Mouse (Mus musculus) cortical plate, adult 2 months (tissue): ENCODE results near the gene Ccdc51.

ENCODE experiments used
- CTCF ChIP-seq: fragments of 200-500 bp; IDR thresholded peaks from 2 replicates; pipeline ENCODE4 v1.5.1; 2011; ENCODE audit warnings: mild to moderate bottlenecking, control low read depth, low read length; ENCODE audit not compliant: insufficient read depth; ENCODE audit errors: extremely low read depth
- POLR2A ChIP-seq: fragments of 200-500 bp; IDR thresholded peaks from 2 replicates; pipeline ENCODE4 v1.6.1; 2011; ENCODE audit warnings: mild to moderate bottlenecking, low read length, control low read depth; ENCODE audit not compliant: insufficient read depth; ENCODE audit errors: extremely low read depth

GRCm38 (mm10) chr9:109046306-109046705 lies 36.0 kb upstream of the Ccdc51 start:
- TF ChIP-seq CTCF (peak; percentile 58), POLR2A (no peak)
